Mouse (Mus musculus): ENCODE data around the gene Unkl. TPM values are rescaled to one million over a fixed set of nuclear protein-coding genes. Genes with fewer than 3 reads are reported as not detected.
"Not testable (repeated sequence)": the region's sequence is repeated elsewhere in the genome, so short reads cannot be mapped to it uniquely, and the experiment has no call there.

Unkl gene
- total and polyA plus RNA-seq, 3 experiments, result 6.6 to 7.5 (median 7.4) TPM

- Histone ChIP-seq H3K4me1 (ENCODE audit: control insufficient read depth, insufficient read depth, low read length) (no peaks in the 10 kb centered on the region), H3K27ac (no peak overlapping the region), H3K27me3 (ENCODE audit: control insufficient read depth, insufficient read depth, low read length) (no peaks in the 10 kb centered on the region), H3K4me3 (no peak overlapping the region), H3K36me3 (ENCODE audit: control insufficient read depth, insufficient read depth, low read length) (no peaks in the 10 kb centered on the region), H3K79me2 (replicated peaks; ENCODE audit: control insufficient read depth, insufficient read depth, low read length) (no peaks in the 10 kb centered on the region), H3K9ac (ENCODE audit: low read depth, low read length) (no peak overlapping the region)
- 73% methylated on average over 3 of the region's 3 CpGs for WGBS
- TF ChIP-seq POLR2A (IDR thresholded peaks at IDR 0.05; ENCODE audit: insufficient read depth, low read depth, low read length) (no peak), CTCF (IDR thresholded peaks at IDR 0.05) (no peak), EP300 (IDR thresholded peaks at IDR 0.05; ENCODE audit: insufficient read depth, low read depth, low read length) (no peak)
- no peak for DNase-seq
- intact Hi-C loops (cut with DNase I), result no loop called here
These were observed 42.5 kb downstream of the Unkl start for GRCm38 (mm10) chr17:25230700-25231099.

GRCm38 (mm10) chr17:25231621-25232020, 43.4 kb downstream of the Unkl start:
- H3K9ac ChIP-seq (ENCODE audit: low read depth, low read length); intact Hi-C loops (cut with DNase I); H3K4me3 ChIP-seq; H3K79me2 ChIP-seq (replicated peaks; ENCODE audit: control insufficient read depth, insufficient read depth, low read length); H3K27me3 ChIP-seq (ENCODE audit: control insufficient read depth, insufficient read depth, low read length); H3K4me1 ChIP-seq (ENCODE audit: control insufficient read depth, insufficient read depth, low read length); H3K27ac ChIP-seq; H3K36me3 ChIP-seq (ENCODE audit: control insufficient read depth, insufficient read depth, low read length); DNase-seq: not testable (repeated sequence)
- 94% methylated on average over 6 of the region's 11 CpGs for WGBS

GRCm38 (mm10) chr17:25235635-25236034, 47.4 kb downstream of the Unkl start:
- TF ChIP-seq POLR2A (IDR thresholded peaks at IDR 0.05; ENCODE audit: insufficient read depth, low read depth, low read length), result no peak
- no peak for TF ChIP-seq CTCF (IDR thresholded peaks at IDR 0.05)
- no peak for TF ChIP-seq EP300 (IDR thresholded peaks at IDR 0.05; ENCODE audit: insufficient read depth, low read depth, low read length)
- no peak overlapping the region for H3K27ac ChIP-seq
- WGBS, result 87% methylated on average over 9 of the region's 9 CpGs
- DNase-seq, result no peak
- no peak overlapping the region for H3K4me3 ChIP-seq
- intact Hi-C loops (cut with DNase I), result no loop called here
- no peaks in the 10 kb centered on the region for H3K79me2 ChIP-seq (replicated peaks; ENCODE audit: control insufficient read depth, insufficient read depth, low read length)
- no peaks in the 10 kb centered on the region for H3K27me3 ChIP-seq (ENCODE audit: control insufficient read depth, insufficient read depth, low read length)
- H3K9ac ChIP-seq (ENCODE audit: low read depth, low read length), result no peak overlapping the region
- no peaks in the 10 kb centered on the region for H3K36me3 ChIP-seq (ENCODE audit: control insufficient read depth, insufficient read depth, low read length)
- peaks cover 2% of the 10 kb centered on the region; the same call in 1 of the 2 replicates for H3K4me1 ChIP-seq (ENCODE audit: control insufficient read depth, insufficient read depth, low read length)

- H3K27ac ChIP-seq, result peak within 1 kb of the TSS; percentile 74
- intact Hi-C loops (cut with DNase I), result loop anchor here (5.0 kb wide), 1 partner anchor 53 kb away; the partner anchor contains the start of gene Unkl
- TF ChIP-seq EP300 (IDR thresholded peaks at IDR 0.05; ENCODE audit: insufficient read depth, low read depth, low read length), result 0 out of 2 replicates have a peak, but pooled peaks have one; percentile 3
- TF ChIP-seq POLR2A (IDR thresholded peaks at IDR 0.05; ENCODE audit: insufficient read depth, low read depth, low read length), result peak; percentile 66
- no peak for TF ChIP-seq CTCF (IDR thresholded peaks at IDR 0.05)
- peak within 1 kb of the TSS; percentile 89 for H3K4me3 ChIP-seq
- under 1% methylated on average over 80 of the region's 80 CpGs for WGBS
- H3K36me3 ChIP-seq (ENCODE audit: control insufficient read depth, insufficient read depth, low read length), result no peaks in the 10 kb centered on the region
- peak within 1 kb of the TSS; percentile 75 for H3K9ac ChIP-seq (ENCODE audit: low read depth, low read length)
- DNase-seq, result peak; percentile 87 to 88
- no peaks in the 10 kb centered on the region for H3K27me3 ChIP-seq (ENCODE audit: control insufficient read depth, insufficient read depth, low read length)
- no peaks in the 10 kb centered on the region for H3K79me2 ChIP-seq (replicated peaks; ENCODE audit: control insufficient read depth, insufficient read depth, low read length)
- H3K4me1 ChIP-seq (ENCODE audit: control insufficient read depth, insufficient read depth, low read length), result peaks cover 5% of the 10 kb centered on the region; the same call in 1 of the 2 replicates
These were observed 51.8 kb downstream of the Unkl start, which contains the start of the genes Gnptg and Tsr3 for GRCm38 (mm10) chr17:25239695-25240636. Gene Gnptg (minus strand): TSS chr17:25240124. Gene Tsr3 (plus strand): TSS chr17:25240170.

- H3K9ac ChIP-seq (ENCODE audit: low read depth, low read length), result no peak overlapping the region
- no peaks in the 10 kb centered on the region for H3K79me2 ChIP-seq (replicated peaks; ENCODE audit: control insufficient read depth, insufficient read depth, low read length)
- no peaks in the 10 kb centered on the region for H3K36me3 ChIP-seq (ENCODE audit: control insufficient read depth, insufficient read depth, low read length)
- intact Hi-C loops (cut with DNase I), result loop anchor here (5.0 kb wide), 1 partner anchor 56 kb away; the partner anchor contains the start of gene Unkl
- H3K27ac ChIP-seq, result no peak overlapping the region
- H3K4me1 ChIP-seq (ENCODE audit: control insufficient read depth, insufficient read depth, low read length), result peaks cover 5% of the 10 kb centered on the region; the same call in 1 of the 2 replicates
- 87% methylated on average over 11 of the region's 11 CpGs for WGBS
- H3K4me3 ChIP-seq, result no peak overlapping the region
- no peak for TF ChIP-seq POLR2A (IDR thresholded peaks at IDR 0.05; ENCODE audit: insufficient read depth, low read depth, low read length)
- no peak for TF ChIP-seq EP300 (IDR thresholded peaks at IDR 0.05; ENCODE audit: insufficient read depth, low read depth, low read length)
- no peak for TF ChIP-seq CTCF (IDR thresholded peaks at IDR 0.05)
- H3K27me3 ChIP-seq (ENCODE audit: control insufficient read depth, insufficient read depth, low read length), result no peaks in the 10 kb centered on the region
- no peak for DNase-seq
These were observed 55.1 kb downstream of the Unkl start for GRCm38 (mm10) chr17:25243131-25243780.

Data from heart, adult 2 months (tissue).